Mouse (Mus musculus) embryo, embryonic 10 days (tissue): Measurements from ENCODE around the gene Pced1b.
"Not testable (repeated sequence)": the region's sequence is repeated elsewhere in the genome, so short reads cannot be mapped to it uniquely, and the experiment has no call there.

ENCODE experiments used
- DNase-seq: peaks from one replicate; pipeline ENCODE4 v3.0.0-alpha.2; 2015; ENCODE audit warnings: low spot score

Pced1b gene

DNA sequence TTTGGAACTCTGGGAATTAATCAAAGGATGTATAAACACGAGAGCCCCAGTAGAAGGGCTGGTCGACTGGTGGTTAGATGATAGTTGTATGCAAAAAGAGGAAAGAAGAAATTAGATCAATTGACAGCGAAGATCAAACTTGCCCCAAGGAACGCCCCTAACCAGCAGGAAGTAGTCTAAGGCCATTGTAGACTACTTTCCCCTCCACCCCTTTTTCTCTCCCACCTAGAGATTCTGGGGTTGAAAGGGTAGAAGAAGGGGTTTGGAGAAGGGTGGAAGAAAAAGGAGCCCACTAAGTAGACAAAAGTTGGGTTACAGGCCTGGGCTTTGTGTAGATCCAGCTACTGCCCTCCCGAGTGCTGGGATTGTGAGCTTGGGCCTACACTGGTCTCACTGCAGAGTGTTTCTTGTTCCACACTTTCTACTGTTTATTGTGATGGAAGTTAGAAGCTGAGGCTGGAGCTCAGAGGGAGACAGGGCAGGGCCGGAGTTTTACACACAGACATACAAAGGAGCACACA is 125.8 kb downstream of the Pced1b start:
- DNase-seq, result no peak

DNA sequence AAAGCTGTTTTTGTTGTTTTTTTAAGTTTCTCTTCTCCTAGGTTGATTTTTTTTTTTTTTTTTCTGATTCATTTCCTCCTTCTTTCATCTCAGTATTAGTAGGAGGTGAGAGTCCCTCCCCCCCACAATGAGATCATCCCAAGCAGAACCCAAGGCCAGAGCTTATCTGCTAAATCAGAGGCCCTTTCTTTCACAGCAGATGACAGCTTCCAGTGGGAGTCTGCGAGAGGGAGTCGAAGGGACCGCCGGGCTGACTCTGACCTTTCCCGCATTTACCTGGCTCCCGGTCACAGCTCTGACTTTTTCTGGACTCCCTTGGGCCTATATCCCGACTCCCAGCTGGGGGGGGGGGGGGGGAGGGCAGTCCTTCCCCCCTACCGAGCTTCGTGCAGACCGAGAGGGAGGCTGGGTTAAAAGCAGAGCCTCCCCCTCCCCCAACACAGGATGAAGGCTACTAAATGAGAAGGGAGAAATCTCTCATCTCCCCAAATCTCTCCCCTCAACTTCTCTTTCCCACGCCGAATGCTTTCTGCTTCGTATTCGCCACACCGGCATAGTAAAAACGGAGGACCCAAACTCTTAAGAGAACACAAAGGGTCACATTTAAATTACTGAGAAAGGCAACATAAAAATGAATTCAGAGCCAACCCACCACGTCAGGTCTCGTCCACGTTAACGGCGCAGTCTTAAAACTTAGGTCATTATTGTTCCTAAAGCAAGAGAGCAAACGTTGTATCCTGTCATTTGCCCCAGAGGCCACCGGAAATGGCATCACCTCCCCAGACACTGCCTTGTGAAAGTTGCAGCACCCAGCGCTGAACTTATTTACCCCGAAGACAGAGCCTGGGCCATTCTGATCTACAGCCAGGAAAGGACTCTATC is 126.5 kb downstream of the Pced1b start:
- peak; percentile 44 for DNase-seq

- no peak for DNase-seq
Measured at GRCm38 (mm10) chr15:97374085-97374844, 127.4 kb downstream of the Pced1b start.

DNA sequence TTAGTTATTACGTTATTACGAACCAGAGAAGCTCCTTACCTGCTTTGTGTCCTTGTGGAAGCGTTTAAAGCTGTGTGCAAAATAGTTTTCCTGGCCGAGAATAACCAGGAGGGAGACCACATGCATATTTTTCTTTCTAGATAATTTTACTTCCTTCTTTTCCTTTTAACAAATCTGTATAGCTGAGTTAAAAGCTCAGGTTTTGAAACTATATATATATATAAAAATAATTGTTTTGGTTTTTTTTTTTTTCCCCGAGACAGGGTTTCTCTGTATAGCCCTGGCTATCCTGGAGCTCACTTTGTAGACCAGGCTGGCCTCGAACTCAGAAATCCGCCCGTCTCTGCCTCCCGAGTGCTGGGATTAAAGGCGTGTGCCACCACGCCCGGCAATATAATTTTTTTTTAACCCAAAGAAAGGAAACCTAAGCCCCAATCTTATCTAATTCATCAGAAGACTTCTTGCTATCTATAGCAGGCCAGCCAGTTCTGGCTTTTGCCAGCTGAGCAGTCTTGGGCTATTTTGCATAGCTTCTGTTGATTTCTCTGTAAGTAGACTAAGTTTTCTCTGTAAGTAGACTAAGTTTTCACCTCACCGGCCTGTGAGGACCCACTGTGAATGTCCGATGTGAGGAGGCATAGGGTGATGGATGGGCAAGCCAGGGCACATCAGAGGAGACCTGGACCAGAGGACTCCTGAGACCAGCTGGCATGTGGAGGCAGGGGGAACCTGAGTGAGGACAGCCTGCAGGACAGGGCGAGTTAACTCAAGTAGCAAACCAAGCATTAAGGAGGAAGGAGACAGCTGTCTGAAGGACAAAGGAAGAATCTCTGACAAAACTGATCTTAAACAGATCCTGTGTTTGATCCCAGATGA is 128.2 kb downstream of the Pced1b start:
- DNase-seq, result no peak

DNA sequence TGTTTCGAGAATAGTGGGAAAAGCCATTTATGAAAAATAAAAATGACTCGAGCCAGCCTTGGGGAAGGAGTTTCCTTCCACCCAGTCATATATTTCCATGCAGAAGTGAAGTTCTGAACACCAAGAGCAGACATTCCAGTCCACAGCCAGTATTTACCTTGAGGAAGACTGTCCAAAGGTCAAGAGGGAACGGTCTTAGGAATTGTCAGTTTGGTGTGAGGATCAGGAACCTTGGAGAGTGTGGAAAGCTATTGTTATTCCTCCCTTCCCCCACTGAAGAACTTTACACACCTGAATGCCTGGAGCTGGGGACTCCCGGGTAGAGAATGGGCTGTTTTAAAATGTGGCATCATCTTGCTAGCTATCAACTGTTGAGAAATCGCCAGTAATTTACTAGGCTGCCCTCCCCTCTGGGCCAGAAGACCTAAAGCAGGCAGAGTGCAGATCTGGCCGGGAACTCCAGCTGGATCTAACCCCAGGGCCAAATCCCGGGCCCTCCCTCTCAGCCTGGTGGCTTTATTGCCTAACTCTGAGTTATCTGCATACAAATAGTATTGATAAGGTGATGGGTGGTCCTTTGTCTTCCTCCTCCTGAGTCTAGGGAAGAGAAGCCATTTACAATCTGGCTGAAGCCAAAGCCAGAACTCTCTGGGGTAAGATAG is 129.3 kb downstream of the Pced1b start:
- DNase-seq, result no peak

- DNase-seq, result peak; percentile 50
Measured at GRCm38 (mm10) chr15:97376792-97377222, 129.9 kb downstream of the Pced1b start.

GRCm38 (mm10) chr15:97378061-97378460 is 131.2 kb downstream of the Pced1b start:
- no peak for DNase-seq

DNA sequence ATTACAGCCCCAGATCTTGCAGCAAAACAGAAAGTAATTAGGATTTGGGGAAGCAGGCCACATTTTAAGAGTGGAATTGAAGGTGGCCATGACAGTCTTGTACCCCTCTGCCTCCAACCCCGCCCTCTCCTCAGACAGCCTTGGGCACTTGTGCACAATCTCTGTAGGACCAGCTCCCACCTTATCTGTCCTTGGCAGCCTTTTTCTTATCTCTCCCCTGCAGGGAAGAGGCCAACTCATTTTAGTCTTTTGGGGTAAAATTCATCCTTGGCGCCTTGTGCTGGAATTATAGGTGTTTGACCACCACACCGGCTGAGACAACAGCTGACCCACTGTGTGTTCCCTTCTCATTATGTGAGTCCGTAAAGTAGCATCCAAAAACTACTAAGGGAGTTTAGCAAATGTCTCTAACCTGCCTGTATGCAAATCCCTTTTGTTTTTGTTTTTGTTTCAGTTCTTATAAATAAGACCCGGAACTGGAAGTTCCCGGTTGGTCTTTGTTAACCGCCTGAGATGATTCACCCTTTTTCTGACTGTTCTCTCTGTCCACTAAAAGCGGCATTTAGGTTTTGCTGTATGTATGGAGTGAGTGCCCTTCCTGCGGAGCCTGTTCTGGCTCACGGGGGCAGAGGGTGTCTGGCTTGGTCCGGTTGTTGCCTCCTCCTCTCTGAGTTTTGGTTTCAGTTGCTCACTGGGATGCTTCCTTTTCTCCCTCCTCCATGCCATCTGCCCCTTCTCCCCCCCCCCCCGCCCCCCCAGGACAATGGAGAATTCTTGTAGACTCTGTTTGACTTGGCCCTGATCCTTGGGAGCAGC is 132.8 kb downstream of the Pced1b start:
- DNase-seq, result no peak

- DNase-seq, result no peak
Measured at GRCm38 (mm10) chr15:97382567-97382966, 135.7 kb downstream of the Pced1b start.

DNA sequence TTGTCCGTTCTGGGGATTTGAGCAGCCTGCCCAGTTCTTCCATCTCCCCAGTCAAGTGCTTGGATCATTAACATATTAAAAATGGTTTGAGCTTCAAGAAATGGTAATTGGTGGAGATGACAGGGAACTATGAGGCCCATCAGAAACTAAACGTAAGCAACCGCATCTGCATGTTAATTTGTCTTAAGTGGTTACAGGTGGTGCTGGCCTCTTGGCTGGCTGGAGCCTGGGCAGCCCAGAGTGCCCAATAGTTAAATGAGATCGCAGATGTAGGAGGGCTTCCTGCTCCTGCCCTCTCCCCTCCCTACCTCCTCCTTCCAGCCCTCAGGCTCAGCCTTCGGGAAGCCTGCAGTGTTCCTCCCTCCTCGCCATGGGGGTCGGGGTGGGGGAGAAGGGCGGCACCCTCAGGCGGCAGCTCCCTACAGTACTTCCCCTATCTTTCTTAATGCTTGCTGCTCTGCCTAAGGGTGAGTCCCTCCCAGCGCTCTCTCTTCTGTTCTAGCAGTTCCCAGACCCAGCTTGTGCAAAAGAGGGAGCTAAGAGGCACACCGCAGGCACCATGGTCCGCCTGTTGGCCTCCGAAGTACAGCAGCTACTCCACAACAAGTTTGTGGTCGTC is 136.7 kb downstream of the Pced1b start:
- no peak for DNase-seq

- DNase-seq, result no peak
Measured at GRCm38 (mm10) chr15:97384170-97385018, 137.5 kb downstream of the Pced1b start.

DNA sequence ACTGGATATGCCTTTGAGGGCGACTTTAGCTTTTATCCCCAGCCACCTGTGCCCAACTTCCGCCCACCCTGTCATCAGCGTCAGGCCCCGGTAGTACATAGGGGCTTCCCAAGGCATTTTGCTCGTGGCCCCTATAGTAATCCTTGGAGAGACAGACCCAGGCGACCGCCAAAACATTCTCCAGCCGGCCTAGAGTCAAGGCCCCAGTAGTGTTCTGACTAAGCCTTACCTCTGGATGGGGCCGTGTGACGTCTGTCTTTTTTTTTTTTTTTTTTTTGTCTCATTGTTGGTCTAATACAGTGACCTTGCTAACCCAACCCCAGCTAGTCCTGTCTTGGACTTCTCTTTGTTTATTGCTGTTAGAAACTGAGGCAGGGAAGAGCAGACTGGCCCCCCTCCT is 138.3 kb downstream of the Pced1b start:
- not testable (repeated sequence) for DNase-seq

DNA sequence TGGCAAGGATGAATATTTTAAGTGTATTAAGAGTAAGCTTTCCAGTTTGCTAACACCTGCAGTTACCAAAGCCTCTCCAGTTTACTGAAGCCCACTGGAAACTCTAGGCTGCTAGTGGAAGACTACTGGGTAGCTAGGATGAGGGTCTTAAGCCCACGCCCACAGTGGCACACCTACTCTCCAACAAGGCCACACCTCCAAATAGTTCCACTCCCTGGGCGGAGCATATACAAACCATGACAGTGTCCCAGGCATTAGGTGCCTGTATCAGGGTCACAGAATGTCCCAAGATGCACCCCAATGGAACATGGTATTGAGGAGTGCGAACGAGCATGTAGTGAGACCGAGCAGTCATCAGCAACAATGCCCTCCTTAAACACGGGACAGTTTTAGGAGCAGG is 140.9 kb downstream of the Pced1b start:
- no peak for DNase-seq

GRCm38 (mm10) chr15:97389577-97389976 is 142.7 kb downstream of the Pced1b start:
- DNase-seq, result no peak

DNA sequence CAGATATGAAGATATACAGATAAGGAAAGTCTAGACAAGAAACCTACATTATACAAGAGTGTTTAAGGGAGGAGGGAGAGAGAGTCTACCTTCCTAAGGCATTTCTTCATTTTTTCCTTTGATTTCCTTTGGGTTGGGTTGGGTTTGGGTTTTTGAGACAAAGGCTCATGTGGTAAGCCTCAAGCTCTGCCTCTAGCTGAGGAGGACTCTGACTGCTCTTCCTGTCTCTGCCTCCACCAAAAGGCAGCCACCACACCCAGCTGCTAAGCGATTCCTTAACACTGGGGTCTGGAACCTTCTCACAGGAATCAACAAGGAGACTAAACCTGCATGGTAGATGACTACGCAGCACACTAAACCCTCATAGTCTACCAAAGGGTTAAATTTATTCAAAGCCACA is 143.9 kb downstream of the Pced1b start:
- no peak for DNase-seq

DNA sequence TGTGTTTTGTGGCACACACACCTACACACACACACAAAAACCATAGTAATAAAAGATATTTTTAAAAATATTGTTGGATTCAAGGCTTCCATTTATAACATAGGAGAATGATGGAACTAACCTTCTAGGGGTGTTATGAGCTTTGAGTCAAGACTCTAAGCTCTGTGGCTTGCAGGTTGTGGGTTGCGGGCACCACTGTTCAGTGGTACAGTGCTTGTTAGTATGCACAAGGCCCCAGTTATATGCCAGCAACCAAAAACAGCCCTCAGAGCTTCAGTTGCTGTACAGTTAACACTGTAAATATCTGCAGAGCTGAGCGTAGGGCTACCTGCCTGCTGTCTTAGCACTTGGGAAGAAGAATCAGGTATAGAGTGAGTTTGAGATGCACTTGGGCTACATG is 144.5 kb downstream of the Pced1b start:
- DNase-seq, result no peak

GRCm38 (mm10) chr15:97394561-97394960 is 147.7 kb downstream of the Pced1b start:
- no peak for DNase-seq

GRCm38 (mm10) chr15:97396586-97397299 is 149.8 kb downstream of the Pced1b start:
- DNase-seq, result no peak
